8 mouse cellular contexts compared by ENCODE assay signal in the genomic region with DNA sequence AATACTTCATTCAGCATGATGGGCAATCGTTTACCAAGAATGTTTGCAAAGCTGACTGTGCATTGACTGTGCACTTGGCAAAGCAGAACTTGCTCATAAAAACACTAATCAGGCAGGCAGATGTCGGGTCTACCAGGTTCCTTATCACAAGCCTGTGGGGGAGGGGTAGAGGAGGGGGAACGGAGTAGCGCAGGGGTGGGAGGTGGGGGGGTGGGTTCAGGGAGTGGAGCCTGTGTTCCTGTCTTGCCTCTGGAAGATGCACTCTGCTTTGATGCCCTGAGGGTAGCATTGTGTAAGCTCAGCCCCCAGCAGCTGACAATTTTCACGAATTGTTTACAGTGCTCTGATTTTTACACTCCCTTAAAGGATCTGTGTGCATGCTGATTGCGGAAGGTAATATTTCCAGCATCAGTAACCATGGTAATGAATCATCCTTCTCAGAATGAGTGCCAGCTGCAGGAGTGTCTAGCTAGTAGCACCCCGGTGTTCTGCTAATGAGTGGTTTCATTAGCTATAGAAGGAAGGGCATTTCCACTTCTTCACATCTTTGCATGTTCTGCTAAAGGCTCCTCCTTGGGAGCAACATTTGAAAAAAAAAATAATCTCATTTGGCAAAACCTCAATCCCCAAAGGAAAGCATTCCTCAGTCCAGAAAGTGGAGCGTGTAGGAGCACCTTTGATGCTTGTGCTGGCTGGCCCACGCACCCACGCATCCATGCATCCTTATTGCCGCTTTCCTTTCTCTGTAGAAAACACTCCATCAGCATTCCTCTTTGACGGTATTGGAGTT. TPM values are rescaled to one million over a fixed set of nuclear protein-coding genes. Genes with fewer than 3 reads are reported as not detected.
DNase-seq lines count a peak whose midpoint lies in the region; ATAC-seq lines count a peak whose summit lies in the region.

No protein-coding gene starts in this region.

- peak overlapping the region; percentile 35; the same call in 1 of the 2 replicates for H3K4me2 ChIP-seq in intestine, embryonic 15.5 days (replicated peaks)
- H3K4me2 ChIP-seq in neural tube, embryonic 15.5 days, result peak overlapping the region; percentile 47

- H3K9ac ChIP-seq in intestine, embryonic 15.5 days, result no peak overlapping the region
- H3K9ac ChIP-seq in neural tube, embryonic 15.5 days (replicated peaks), result no peak overlapping the region

- H3K27ac ChIP-seq in intestine, embryonic 15.5 days, result no peak overlapping the region
- H3K27ac ChIP-seq in neural tube, embryonic 15.5 days (replicated peaks), result peak overlapping the region; percentile 70

- WGBS in intestine, embryonic 15.5 days, result 17% methylated on average over 12 of the region's 12 CpGs
- WGBS in neural tube, embryonic 15.5 days, result 12% methylated on average over 12 of the region's 12 CpGs

- ATAC-seq in intestine, embryonic 15.5 days, result peak; percentile 75
- peak; percentile 69 for ATAC-seq in neural tube, embryonic 15.5 days (ENCODE audit: low FRiP score)

- H3K4me1 ChIP-seq in intestine, embryonic 15.5 days (replicated peaks), result peaks cover 12% of the 10 kb centered on the region; the same call in 1 of the 2 replicates
- peaks cover 35% of the 10 kb centered on the region for H3K4me1 ChIP-seq in neural tube, embryonic 15.5 days

- H3K27me3 ChIP-seq in intestine, embryonic 15.5 days (replicated peaks), result no peaks in the 10 kb centered on the region
- H3K27me3 ChIP-seq in neural tube, embryonic 15.5 days (replicated peaks), result no peaks in the 10 kb centered on the region

- DNase-seq in left cerebral cortex, adult 18-20 months (ENCODE audit: low spot score in 2 of 2), result peak; percentile 14 to 58
- DNase-seq in left cerebral cortex, adult 11 months (ENCODE audit: low spot score), result no peak
- peak; percentile 69 for DNase-seq in embryo, embryonic 11 days
- no peak for DNase-seq in thymus, postnatal 14 days
- DNase-seq in adrenal gland, postnatal 10 days, result no peak
- no peak for DNase-seq in gastrocnemius, postnatal 14 days

- intact Hi-C loops in gastrocnemius, postnatal 14 days (cut with DNase I; ENCODE audit: low total_unique reads), result no loop called here

- H3K4me3 ChIP-seq in intestine, embryonic 15.5 days (replicated peaks), result no peak overlapping the region
- H3K4me3 ChIP-seq in neural tube, embryonic 15.5 days (replicated peaks), result no peak overlapping the region

- no peaks in the 10 kb centered on the region for H3K36me3 ChIP-seq in intestine, embryonic 15.5 days
- H3K36me3 ChIP-seq in neural tube, embryonic 15.5 days, result no peaks in the 10 kb centered on the region

- no peaks in the 10 kb centered on the region for H3K9me3 ChIP-seq in intestine, embryonic 15.5 days
- H3K9me3 ChIP-seq in neural tube, embryonic 15.5 days (replicated peaks), result no peaks in the 10 kb centered on the region

RNA-seq across cellular contexts. Expression of a gene that starts 36.8 kb away (rescaled TPM):
- 10 to 100 TPM; 42.4 to 44.1 TPM for total RNA-seq in left cerebral cortex, adult 18-20 months (2021)
- polyA plus RNA-seq in intestine, embryonic 15.5 days (2015; fragmentation: Nextera tagmentation; extraction: Ambion mirVana), result 1.5 TPM in 2 replicates
- polyA plus RNA-seq in neural tube, embryonic 15.5 days (2015; fragmentation: Nextera tagmentation; extraction: Ambion mirVana), result 21.8 and 30.5 TPM in 2 replicates
- total RNA-seq in adrenal gland, postnatal 10 days (2021), result 1 to 10 TPM; 2.4 to 3.4 TPM
- total RNA-seq in gastrocnemius, postnatal 14 days (2021), result under 1 TPM; 0.11 to 0.16 TPM

Comparison
In these comparisons a context has a peak if more than half of its experiments do, and no peak if none do; other contexts are left out.
1. DNase-seq: peak in left cerebral cortex, adult 18-20 months (2 of 2) and embryo, embryonic 11 days (single experiment); none in left cerebral cortex, adult 11 months (single experiment), thymus, postnatal 14 days (single experiment), adrenal gland, postnatal 10 days (single experiment) and gastrocnemius, postnatal 14 days (single experiment).
2. RNA of a gene that starts 36.8 kb away (total RNA-seq): 42.4 to 44.1 TPM in left cerebral cortex, adult 18-20 months; 2.4 to 3.4 TPM in adrenal gland, postnatal 10 days and 0.11 to 0.16 TPM in gastrocnemius, postnatal 14 days; every median in the first group is over 4 times any median in the second.